Mouse (Mus musculus) G1E (cell line): ENCODE data around the gene Map4k2.
"Not testable (repeated sequence)": the region's sequence is repeated elsewhere in the genome, so short reads cannot be mapped to it uniquely, and the experiment has no call there.

Experiments
- CTCF ChIP-seq: IDR thresholded peaks from 2 replicates; pipeline ENCODE4 v1.5.1; 2012; ENCODE audit warnings: low read depth, low read length, inconsistent platforms, mixed read lengths
- GATA1 ChIP-seq: IDR thresholded peaks from 2 replicates; pipeline ENCODE4 v1.6.1; 2012; ENCODE audit warnings: borderline replicate concordance, low read length, inconsistent platforms, mixed read lengths
- POLR2AphosphoS5 ChIP-seq: IDR thresholded peaks from 2 replicates; pipeline ENCODE4 v1.6.1; 2012; ENCODE audit warnings: low read depth, low read length, inconsistent platforms; ENCODE audit not compliant: insufficient replicate concordance
- TAL1 ChIP-seq: conservative IDR thresholded peaks from 2 replicates; pipeline ENCODE4 v1.6.1; 2012; ENCODE audit warnings: low read depth, low read length, inconsistent platforms, mixed read lengths

GRCm38 (mm10) chr19:6311783-6312182 is 29.2 kb upstream of the Map4k2 start:
- not testable (repeated sequence) for TF ChIP-seq CTCF, GATA1, POLR2AphosphoS5, TAL1
